Mouse (Mus musculus) layer of hippocampus, adult 2 months (tissue): ENCODE results near the gene Slc13a3. TPM values are rescaled to one million over a fixed set of nuclear protein-coding genes. Genes with fewer than 3 reads are reported as not detected.
"Not testable (repeated sequence)": the region's sequence is repeated elsewhere in the genome, so short reads cannot be mapped to it uniquely, and the experiment has no call there.

Experiments used
- DNase-seq, 2 experiments: peaks; one replicate each; pipeline ENCODE4 v3.0.0; 2022; ENCODE audit warnings: low spot score in 2 of 2
- H3K27ac ChIP-seq: fragments of 200-600 bp; 2 replicates; pipeline ENCODE4 v1.8.1; 2022
- H3K4me3 ChIP-seq: fragments of 200-600 bp; 2 replicates; pipeline ENCODE4 v1.8.1; 2022; ENCODE audit warnings: mild to moderate bottlenecking
- CTCF ChIP-seq: fragments of 200-600 bp; conservative IDR thresholded peaks from 2 replicates; pipeline ENCODE4 v1.8.1; 2022; ENCODE audit warnings: antibody characterized with exemption, mild to moderate bottlenecking, moderate library complexity
- long read RNA-seq, 2 experiments: library from polyadenylated mRNA; stranded (forward); transcript quantifications; one replicate each; pipeline ENCODE4 v2.0.0; 2021; ENCODE audit warnings: borderline mapping rate in 2 of 2
- total RNA-seq, 2 experiments: library from RNA; stranded (reverse); gene quantifications; 2 replicates each; pipeline ENCODE4 v1.2.3; 2021

The Slc13a3 gene
- total RNA-seq: 10 to 100 TPM in 1 of 2 experiments, 1 to 10 TPM in 1; 8.7 to 11.3 TPM
- long read RNA-seq, experiment 1, transcript Slc13a3-201 (13 exons, 3,524 nt): major isoform, 6 of 18 reads
- long read RNA-seq, experiment 1, partial matches to known transcripts: 2 of 18 reads
- long read RNA-seq, experiment 1, other reads (novel, unspliced or antisense): 10 of 18 reads
- long read RNA-seq, experiment 2, transcript Slc13a3-201 (13 exons, 3,524 nt): major isoform, 8 of 19 reads
- long read RNA-seq, experiment 2, partial matches to known transcripts: 2 of 19 reads
- long read RNA-seq, experiment 2, other reads (novel, unspliced or antisense): 9 of 19 reads

GRCm38 (mm10) chr2:165473003-165473402, at the start of gene Slc13a3:
Gene Slc13a3 (minus strand): TSS chr2:165473230.
- H3K27ac ChIP-seq: no peak within 1 kb of the TSS
- H3K4me3 ChIP-seq: peak within 1 kb of the TSS; percentile 47
- TF ChIP-seq CTCF: peak; percentile 42
- no peak for DNase-seq

- no peak for DNase-seq
- no peak overlapping the region for H3K4me3 ChIP-seq
- TF ChIP-seq CTCF: no peak
- H3K27ac ChIP-seq: no peak overlapping the region
Observed at GRCm38 (mm10) chr2:165515178-165515728, 42.2 kb upstream of the Slc13a3 start.

- TF ChIP-seq CTCF: no peak
- Histone ChIP-seq H3K27ac (no peak overlapping the region), H3K4me3 (no peak overlapping the region)
- DNase-seq: no peak
Observed at GRCm38 (mm10) chr2:165512870-165513600, 40.0 kb upstream of the Slc13a3 start.

- H3K4me3 ChIP-seq: no peak overlapping the region
- TF ChIP-seq CTCF: no peak
- DNase-seq: no peak
- H3K27ac ChIP-seq: no peak overlapping the region
Observed at GRCm38 (mm10) chr2:165512426-165512825, 39.4 kb upstream of the Slc13a3 start.

GRCm38 (mm10) chr2:165511530-165511929, 38.5 kb upstream of the Slc13a3 start:
- DNase-seq, H3K27ac ChIP-seq, H3K4me3 ChIP-seq: not testable (repeated sequence)

- not testable (repeated sequence) for H3K27ac ChIP-seq, H3K4me3 ChIP-seq, DNase-seq
Observed at GRCm38 (mm10) chr2:165510914-165511458, 38.0 kb upstream of the Slc13a3 start.

- no peak overlapping the region for H3K4me3 ChIP-seq
- DNase-seq: no peak
- TF ChIP-seq CTCF: no peak
- no peak overlapping the region for H3K27ac ChIP-seq
Observed at GRCm38 (mm10) chr2:165510466-165510865, 37.4 kb upstream of the Slc13a3 start.

- TF ChIP-seq CTCF: no peak
- DNase-seq: no peak
- no peak overlapping the region for H3K27ac ChIP-seq
- H3K4me3 ChIP-seq: no peak overlapping the region
Observed at GRCm38 (mm10) chr2:165509686-165510085, 36.7 kb upstream of the Slc13a3 start.

- DNase-seq: no peak
- H3K27ac ChIP-seq: no peak within 1 kb of the TSS
- TF ChIP-seq CTCF: no peak
- peak within 1 kb of the TSS; percentile 46 for H3K4me3 ChIP-seq
Observed at GRCm38 (mm10) chr2:165503259-165504203, 30.5 kb upstream of the Slc13a3 start, which contains the start of gene Slc2a10. Gene Slc2a10 (plus strand): TSS chr2:165503787.

GRCm38 (mm10) chr2:165498816-165499215, 25.8 kb upstream of the Slc13a3 start:
- DNase-seq: no peak
- no peak overlapping the region for H3K4me3 ChIP-seq
- TF ChIP-seq CTCF: no peak
- H3K27ac ChIP-seq: no peak overlapping the region

- no peak for DNase-seq
- no peak overlapping the region for H3K4me3 ChIP-seq
- no peak overlapping the region for H3K27ac ChIP-seq
- no peak for TF ChIP-seq CTCF
Observed at GRCm38 (mm10) chr2:165497706-165498275, 24.8 kb upstream of the Slc13a3 start.

- peak; percentile 56 to 77 for DNase-seq
- TF ChIP-seq CTCF: peak; percentile 78
- H3K27ac ChIP-seq: no peak overlapping the region
- no peak overlapping the region for H3K4me3 ChIP-seq
Observed at GRCm38 (mm10) chr2:165496251-165496650, 23.2 kb upstream of the Slc13a3 start.
